Comparison of ENCODE assay signal across 9 mouse cellular contexts in the genomic region with DNA sequence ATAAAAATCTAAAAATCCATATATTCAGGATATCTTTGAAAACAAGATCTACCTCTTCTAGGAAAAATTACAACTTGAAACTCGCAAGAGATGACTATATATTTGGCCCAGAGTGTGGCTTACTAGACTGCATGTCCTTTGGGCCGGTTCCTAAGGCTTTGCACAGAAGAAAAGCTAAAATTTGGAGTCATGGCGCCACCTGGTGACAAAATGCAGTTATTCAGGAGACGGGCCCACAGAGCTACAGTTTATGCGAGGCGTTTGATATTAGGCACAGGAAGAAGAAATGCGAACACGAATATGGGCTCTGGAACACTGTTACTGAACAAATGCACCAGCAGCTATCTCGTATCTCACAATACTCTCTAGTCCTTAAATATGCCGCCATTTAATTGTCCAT. TPM values are rescaled to one million over a fixed set of nuclear protein-coding genes. Genes with fewer than 3 reads are reported as not detected.
A peak's percentile ranks its signal among the peaks of the same experiment; 100 is the strongest.
DNase-seq lines count a peak whose midpoint lies in the region; ATAC-seq and TF ChIP-seq lines count a peak whose summit lies in the region.
"Had no signal": no experiment of that assay in that cellular context is flagged by ENCODE, and none has a peak within 500 bp of the region (broad histone marks: within the 10 kb centered on the region; RNA-seq: fewer than 3 reads in every experiment).

No protein-coding gene starts in this region.

- H3K4me3 ChIP-seq in kidney, embryonic 15.5 days (replicated peaks): no peak overlapping the region
- no peak overlapping the region for H3K4me3 ChIP-seq in kidney, adult 2 months (ENCODE audit: insufficient read depth, low read depth, low read length)
- no peak overlapping the region for H3K4me3 ChIP-seq in limb, embryonic 11.5 days (ENCODE audit: low read depth, low read length)
- H3K4me3 ChIP-seq: embryonic facial prominence, embryonic 13.5 days had no signal

- H3K4me1 ChIP-seq in kidney, embryonic 15.5 days: peaks cover 22% of the 10 kb centered on the region
- peaks cover 8% of the 10 kb centered on the region; the same call in 1 of the 2 replicates for H3K4me1 ChIP-seq in kidney, adult 2 months (ENCODE audit: control insufficient read depth, insufficient read depth, low read length)
- H3K4me1 ChIP-seq in limb, embryonic 11.5 days (ENCODE audit: control insufficient read depth, insufficient read depth, low read length): peaks cover 7% of the 10 kb centered on the region; the same call in 1 of the 2 replicates

- H3K36me3 ChIP-seq in kidney, embryonic 15.5 days: no peaks in the 10 kb centered on the region
- no peaks in the 10 kb centered on the region for H3K36me3 ChIP-seq in kidney, adult 2 months (ENCODE audit: control insufficient read depth, insufficient read depth, low read length)
- H3K36me3 ChIP-seq in limb, embryonic 11.5 days (ENCODE audit: control insufficient read depth, insufficient read depth, low read length): no peaks in the 10 kb centered on the region
- H3K36me3 ChIP-seq: embryonic facial prominence, embryonic 13.5 days had no signal

- TF ChIP-seq CTCF in kidney, adult 2 months (conservative IDR thresholded peaks at IDR 0.05; ENCODE audit: insufficient read depth, insufficient read length, low read depth, low read length): peak; percentile 88

- no peak overlapping the region for H3K9ac ChIP-seq in kidney, embryonic 15.5 days
- no peak overlapping the region for H3K9ac ChIP-seq in limb, embryonic 11.5 days (ENCODE audit: low read length)
- H3K9ac ChIP-seq: embryonic facial prominence, embryonic 13.5 days had no signal

- TF ChIP-seq POLR2A in kidney, adult 2 months (IDR thresholded peaks at IDR 0.05; ENCODE audit: low read depth, low read length): no peak

- H3K27ac ChIP-seq in kidney, embryonic 15.5 days: no peak overlapping the region
- no peak overlapping the region for H3K27ac ChIP-seq in kidney, adult 2 months (ENCODE audit: insufficient read depth, low read depth, low read length)
- no peak overlapping the region for H3K27ac ChIP-seq in limb, embryonic 11.5 days (replicated peaks; ENCODE audit: low read depth, low read length)
- H3K27ac ChIP-seq: embryonic facial prominence, embryonic 13.5 days had no signal

- H3K4me2 ChIP-seq in kidney, embryonic 15.5 days: no peak overlapping the region
- H3K4me2 ChIP-seq in limb, embryonic 11.5 days (ENCODE audit: low read depth, severe bottlenecking): no peak overlapping the region

- no peak; the same call in 1 of the 2 replicates for ATAC-seq in kidney, embryonic 15.5 days (replicated peaks; ENCODE audit: low FRiP score)
- ATAC-seq in limb, embryonic 11.5 days (ENCODE audit: insufficient number of reproducible peaks, low FRiP score, low TSS enrichment, low read depth): no peak
- peak; percentile 48 for ATAC-seq in neutrophil, adult 5-6 weeks (ENCODE audit: extremely low read depth, insufficient number of reproducible peaks, low FRiP score, poor library complexity, severe bottlenecking)

- peaks cover 39% of the 10 kb centered on the region for H3K27me3 ChIP-seq in kidney, embryonic 15.5 days
- no peaks in the 10 kb centered on the region for H3K27me3 ChIP-seq in kidney, adult 2 months (replicated peaks; ENCODE audit: control insufficient read depth, insufficient read depth, low read length)
- H3K27me3 ChIP-seq in limb, embryonic 11.5 days (ENCODE audit: control insufficient read depth, insufficient read depth, low read length): no peaks in the 10 kb centered on the region

- H3K9me3 ChIP-seq in kidney, embryonic 15.5 days (replicated peaks): no peaks in the 10 kb centered on the region
- H3K9me3 ChIP-seq in limb, embryonic 11.5 days (ENCODE audit: control insufficient read depth, low read length): no peaks in the 10 kb centered on the region
- H3K9me3 ChIP-seq: embryonic facial prominence, embryonic 13.5 days had no signal

- DNase-seq in kidney, adult 11 months: peak; percentile 69
- DNase-seq in c-Kit-positive CD71-positive TER-119-positive erythroid progenitor cells, embryonic 14.5 days (ENCODE audit: low spot score): peak; percentile 68
- peak; percentile 86 for DNase-seq in forelimb bud, embryonic 11.5 days (ENCODE audit: low read depth, low spot score)
- peak; percentile 87 for DNase-seq in kidney, adult 2 months
- peak; percentile 91 for DNase-seq in limb, embryonic 11.5 days (ENCODE audit: low spot score)
- peak; percentile 35 to 37 for DNase-seq in thymus, adult 18-20 months

- 7% methylated on average over 10 of the region's 10 CpGs for WGBS in kidney, embryonic 15.5 days
- WGBS in kidney, adult 2 months: 4% methylated on average over 10 of the region's 10 CpGs
- WGBS in limb, embryonic 11.5 days: 7% methylated on average over 10 of the region's 10 CpGs

RNA-seq across cellular contexts. Expression of a gene that starts 10.8 kb away (rescaled TPM):
- 1.7 and 1.8 TPM in 2 replicates for polyA plus RNA-seq in kidney, embryonic 15.5 days (2015; fragmentation: Nextera tagmentation; extraction: Ambion mirVana)
- polyA plus RNA-seq in kidney, adult 2 months (2012; rRNA removed): 27.5 and 29.2 TPM in 2 replicates
- not detected in 2 replicates for polyA plus RNA-seq in limb, embryonic 11.5 days (2014; fragmentation: Nextera tagmentation; extraction: Ambion mirVana)
- total RNA-seq in neutrophil, adult 5-6 weeks (2017): not detected in 2 replicates
- polyA plus RNA-seq: embryonic facial prominence, embryonic 13.5 days had no signal

RNA-seq across cellular contexts. Expression of a gene that starts 11.5 kb away (rescaled TPM):
- 77.8 and 103 TPM in 2 replicates for polyA plus RNA-seq in kidney, embryonic 15.5 days (2015; fragmentation: Nextera tagmentation; extraction: Ambion mirVana)
- polyA plus RNA-seq in kidney, adult 2 months (2012; rRNA removed): 5.6 TPM in 2 replicates
- polyA plus RNA-seq in limb, embryonic 11.5 days (2014; fragmentation: Nextera tagmentation; extraction: Ambion mirVana): 102 and 107 TPM in 2 replicates
- total RNA-seq in neutrophil, adult 5-6 weeks (2017): 18.3 and 21.0 TPM in 2 replicates

Comparison
In these comparisons a context has a peak if more than half of its experiments do, and no peak if none do; other contexts are left out.
1. RNA of a gene that starts 10.8 kb away (polyA plus RNA-seq): 27.5 to 29.2 TPM in kidney, adult 2 months; 1.7 to 1.8 TPM in kidney, embryonic 15.5 days and not detected in limb, embryonic 11.5 days; every median in the first group is over 10 times any median in the second.
2. RNA of a gene that starts 11.5 kb away (polyA plus RNA-seq): 102 to 107 TPM in limb, embryonic 11.5 days and 77.8 to 103 TPM in kidney, embryonic 15.5 days; 5.6 TPM in kidney, adult 2 months; every median in the first group is over 10 times any median in the second.
3. DNase-seq: peak in every context shown above with its lines; median percentile 91 in limb, embryonic 11.5 days; 87 in kidney, adult 2 months; 86 in forelimb bud, embryonic 11.5 days; 69 in kidney, adult 11 months; 68 in c-Kit-positive CD71-positive TER-119-positive erythroid progenitor cells, embryonic 14.5 days; 36 in thymus, adult 18-20 months.